Mouse (Mus musculus): ENCODE results near the gene Mbnl3. TPM values are rescaled to one million over a fixed set of nuclear protein-coding genes. Genes with fewer than 3 reads are reported as not detected.

Gene Mbnl3
- polyA plus RNA-seq (2014; fragmentation: Nextera tagmentation; extraction: Ambion mirVana): 10.8 and 12.9 TPM in 2 replicates

GRCm38 (mm10) chrX:51206432-51206831, at the start of gene Mbnl3:
Mbnl3 (minus strand) TSS chrX:51206532.
- Histone ChIP-seq H3K9me3 (ENCODE audit: control insufficient read depth, low read length) (no peaks in the 10 kb centered on the region), H3K4me2 (ENCODE audit: low read depth, low read length) (peak within 1 kb of the TSS; percentile 65), H3K36me3 (ENCODE audit: control insufficient read depth, insufficient read depth, low read length) (no peaks in the 10 kb centered on the region), H3K27me3 (replicated peaks; ENCODE audit: control insufficient read depth, insufficient read depth, low read length) (peaks cover 9% of the 10 kb centered on the region), H3K4me1 (ENCODE audit: control insufficient read depth, insufficient read depth, low read length) (no peaks in the 10 kb centered on the region), H3K4me3 (ENCODE audit: low read depth, low read length) (peak within 1 kb of the TSS; percentile 55), H3K9ac (ENCODE audit: low read depth, low read length) (peak within 1 kb of the TSS; percentile 65), H3K27ac (replicated peaks; ENCODE audit: low read depth, low read length) (peak within 1 kb of the TSS; percentile 83)
- no peak for ATAC-seq (ENCODE audit: low read depth)
- 35% methylated on average over 11 of the region's 11 CpGs for WGBS
- no peak for DNase-seq (ENCODE audit: low spot score)

GRCm38 (mm10) chrX:51205548-51206324, 596 bp downstream of the Mbnl3 start:
- no peaks in the 10 kb centered on the region for H3K9me3 ChIP-seq (ENCODE audit: control insufficient read depth, low read length)
- WGBS: 32% methylated on average over 61 of the region's 79 CpGs
- ATAC-seq (ENCODE audit: low read depth) (peak; percentile 80), DNase-seq (ENCODE audit: low spot score) (peak; percentile 75)
- H3K27me3 ChIP-seq (replicated peaks; ENCODE audit: control insufficient read depth, insufficient read depth, low read length): peaks cover 9% of the 10 kb centered on the region; the same call in 1 of the 2 replicates
- peak overlapping the region; percentile 65 for H3K4me2 ChIP-seq (ENCODE audit: low read depth, low read length)
- peak overlapping the region; percentile 65 for H3K9ac ChIP-seq (ENCODE audit: low read depth, low read length)
- H3K36me3 ChIP-seq (ENCODE audit: control insufficient read depth, insufficient read depth, low read length): no peaks in the 10 kb centered on the region
- H3K27ac ChIP-seq (replicated peaks; ENCODE audit: low read depth, low read length): peak overlapping the region; percentile 83
- no peaks in the 10 kb centered on the region for H3K4me1 ChIP-seq (ENCODE audit: control insufficient read depth, insufficient read depth, low read length)
- H3K4me3 ChIP-seq (ENCODE audit: low read depth, low read length): peak overlapping the region; percentile 55

- H3K4me3 ChIP-seq (ENCODE audit: low read depth, low read length): peak overlapping the region; percentile 55
- no peaks in the 10 kb centered on the region for H3K4me1 ChIP-seq (ENCODE audit: control insufficient read depth, insufficient read depth, low read length)
- H3K4me2 ChIP-seq (ENCODE audit: low read depth, low read length): peak overlapping the region; percentile 65
- peak overlapping the region; percentile 65 for H3K9ac ChIP-seq (ENCODE audit: low read depth, low read length)
- H3K27ac ChIP-seq (replicated peaks; ENCODE audit: low read depth, low read length): peak overlapping the region; percentile 83
- 30% methylated on average over 23 of the region's 67 CpGs for WGBS
- peaks cover 9% of the 10 kb centered on the region; the same call in 1 of the 2 replicates for H3K27me3 ChIP-seq (replicated peaks; ENCODE audit: control insufficient read depth, insufficient read depth, low read length)
- H3K36me3 ChIP-seq (ENCODE audit: control insufficient read depth, insufficient read depth, low read length): no peaks in the 10 kb centered on the region
- H3K9me3 ChIP-seq (ENCODE audit: control insufficient read depth, low read length): no peaks in the 10 kb centered on the region
- peak; percentile 76 for DNase-seq (ENCODE audit: low spot score)
- peak; percentile 82 for ATAC-seq (ENCODE audit: low read depth)
Measured at GRCm38 (mm10) chrX:51204626-51205547, 1.4 kb downstream of the Mbnl3 start.

GRCm38 (mm10) chrX:51197012-51197411, 9.3 kb downstream of the Mbnl3 start:
- Histone ChIP-seq H3K4me1 (ENCODE audit: control insufficient read depth, insufficient read depth, low read length) (no peaks in the 10 kb centered on the region), H3K27me3 (replicated peaks; ENCODE audit: control insufficient read depth, insufficient read depth, low read length) (no peaks in the 10 kb centered on the region; the same call in 1 of the 2 replicates), H3K9ac (ENCODE audit: low read depth, low read length) (no peak overlapping the region), H3K9me3 (ENCODE audit: control insufficient read depth, low read length) (no peaks in the 10 kb centered on the region), H3K4me3 (ENCODE audit: low read depth, low read length) (no peak overlapping the region), H3K4me2 (ENCODE audit: low read depth, low read length) (no peak overlapping the region), H3K36me3 (ENCODE audit: control insufficient read depth, insufficient read depth, low read length) (no peaks in the 10 kb centered on the region), H3K27ac (replicated peaks; ENCODE audit: low read depth, low read length) (no peak overlapping the region)
- ATAC-seq (ENCODE audit: low read depth): no peak
- no peak for DNase-seq (ENCODE audit: low spot score)

- no peaks in the 10 kb centered on the region for H3K4me1 ChIP-seq (ENCODE audit: control insufficient read depth, insufficient read depth, low read length)
- no peaks in the 10 kb centered on the region for H3K9me3 ChIP-seq (ENCODE audit: control insufficient read depth, low read length)
- no peak for ATAC-seq (ENCODE audit: low read depth)
- no peak for DNase-seq (ENCODE audit: low spot score)
- H3K27me3 ChIP-seq (replicated peaks; ENCODE audit: control insufficient read depth, insufficient read depth, low read length): no peaks in the 10 kb centered on the region; the same call in none of the 2 replicates
- H3K27ac ChIP-seq (replicated peaks; ENCODE audit: low read depth, low read length): no peak overlapping the region
- H3K36me3 ChIP-seq (ENCODE audit: control insufficient read depth, insufficient read depth, low read length): no peaks in the 10 kb centered on the region
- H3K9ac ChIP-seq (ENCODE audit: low read depth, low read length): no peak overlapping the region
- WGBS: 63% methylated on average over 2 of the region's 2 CpGs
- H3K4me3 ChIP-seq (ENCODE audit: low read depth, low read length): no peak overlapping the region
- H3K4me2 ChIP-seq (ENCODE audit: low read depth, low read length): no peak overlapping the region
Measured at GRCm38 (mm10) chrX:51171914-51172313, 34.4 kb downstream of the Mbnl3 start.

GRCm38 (mm10) chrX:51171413-51171812, 34.9 kb downstream of the Mbnl3 start:
- Histone ChIP-seq H3K4me3 (ENCODE audit: low read depth, low read length) (no peak overlapping the region), H3K9me3 (ENCODE audit: control insufficient read depth, low read length) (no peaks in the 10 kb centered on the region), H3K9ac (ENCODE audit: low read depth, low read length) (no peak overlapping the region), H3K4me2 (ENCODE audit: low read depth, low read length) (no peak overlapping the region), H3K27ac (replicated peaks; ENCODE audit: low read depth, low read length) (no peak overlapping the region), H3K36me3 (ENCODE audit: control insufficient read depth, insufficient read depth, low read length) (no peaks in the 10 kb centered on the region), H3K27me3 (replicated peaks; ENCODE audit: control insufficient read depth, insufficient read depth, low read length) (no peaks in the 10 kb centered on the region; the same call in 1 of the 2 replicates), H3K4me1 (ENCODE audit: control insufficient read depth, insufficient read depth, low read length) (no peaks in the 10 kb centered on the region)
- DNase-seq (ENCODE audit: low spot score) (no peak), ATAC-seq (ENCODE audit: low read depth) (no peak)
- WGBS: 60% methylated on average over 6 of the region's 6 CpGs

GRCm38 (mm10) chrX:51170404-51170803, 35.9 kb downstream of the Mbnl3 start:
- Histone ChIP-seq H3K4me1 (ENCODE audit: control insufficient read depth, insufficient read depth, low read length) (no peaks in the 10 kb centered on the region), H3K9ac (ENCODE audit: low read depth, low read length) (no peak overlapping the region), H3K36me3 (ENCODE audit: control insufficient read depth, insufficient read depth, low read length) (no peaks in the 10 kb centered on the region), H3K4me2 (ENCODE audit: low read depth, low read length) (no peak overlapping the region), H3K27me3 (replicated peaks; ENCODE audit: control insufficient read depth, insufficient read depth, low read length) (no peaks in the 10 kb centered on the region; the same call in 1 of the 2 replicates), H3K27ac (replicated peaks; ENCODE audit: low read depth, low read length) (no peak overlapping the region), H3K9me3 (ENCODE audit: control insufficient read depth, low read length) (no peaks in the 10 kb centered on the region), H3K4me3 (ENCODE audit: low read depth, low read length) (no peak overlapping the region)
- no peak for DNase-seq (ENCODE audit: low spot score)
- no peak for ATAC-seq (ENCODE audit: low read depth)
- 87% methylated on average over 1 of the region's 1 CpGs for WGBS

- ATAC-seq (ENCODE audit: low read depth): 0 out of 2 replicates have a peak, but pooled peaks have one; percentile 47
- H3K4me2 ChIP-seq (ENCODE audit: low read depth, low read length): no peak overlapping the region
Measured at GRCm38 (mm10) chrX:51169476-51170045, 36.8 kb downstream of the Mbnl3 start.

More at GRCm38 (mm10) chrX:51169476-51170045, 36.8 kb downstream of the Mbnl3 start:
- Histone ChIP-seq H3K27ac (replicated peaks; ENCODE audit: low read depth, low read length) (no peak overlapping the region), H3K9ac (ENCODE audit: low read depth, low read length) (no peak overlapping the region), H3K9me3 (ENCODE audit: control insufficient read depth, low read length) (no peaks in the 10 kb centered on the region), H3K4me3 (ENCODE audit: low read depth, low read length) (no peak overlapping the region), H3K4me1 (ENCODE audit: control insufficient read depth, insufficient read depth, low read length) (no peaks in the 10 kb centered on the region), H3K36me3 (ENCODE audit: control insufficient read depth, insufficient read depth, low read length) (no peaks in the 10 kb centered on the region), H3K27me3 (replicated peaks; ENCODE audit: control insufficient read depth, insufficient read depth, low read length) (no peaks in the 10 kb centered on the region; the same call in 1 of the 2 replicates)
- 68% methylated on average over 5 of the region's 5 CpGs for WGBS
- DNase-seq (ENCODE audit: low spot score): peak; percentile 33
